Mouse (Mus musculus) erythroblast, embryonic 14.5 days (primary cell): ENCODE data around the gene Ppil6. TPM values are rescaled to one million over a fixed set of nuclear protein-coding genes. Genes with fewer than 3 reads are reported as not detected.

Source experiments
- H3K27me3 ChIP-seq: 2 replicates; pipeline ENCODE4 v1.6.1; 2012; ENCODE audit warnings: inconsistent platforms; ENCODE audit not compliant: control insufficient read depth
- H3K36me3 ChIP-seq: 2 replicates; pipeline ENCODE4 v1.6.1; 2012; ENCODE audit warnings: mild to moderate bottlenecking, inconsistent platforms; ENCODE audit not compliant: control insufficient read depth
- H3K4me1 ChIP-seq: 2 replicates; pipeline ENCODE4 v1.6.1; 2012; ENCODE audit warnings: inconsistent platforms; ENCODE audit not compliant: control insufficient read depth
- H3K4me3 ChIP-seq: replicated peaks from 2 replicates; pipeline ENCODE3; 2012; ENCODE audit warnings: moderate library complexity, mild to moderate bottlenecking, inconsistent platforms
- H3K9me3 ChIP-seq: 2 replicates; pipeline ENCODE4 v1.6.1; 2012; ENCODE audit warnings: low read length, inconsistent platforms, mixed read lengths; ENCODE audit not compliant: control insufficient read depth
- GATA1 ChIP-seq: IDR thresholded peaks from 2 replicates; pipeline ENCODE4 v1.6.1; 2012; ENCODE audit warnings: low read length, inconsistent platforms, mixed read lengths
- TAL1 ChIP-seq: IDR thresholded peaks from 3 replicates; pipeline ENCODE4 v1.6.1; 2012; ENCODE audit warnings: low read length, inconsistent platforms, mixed read lengths
- polyA plus RNA-seq: library from polyadenylated mRNA; stranded (reverse); fragments of >175 nt; gene quantifications from 2 replicates; pipeline ENCODE4 v1.2.3, GENCODE M21; 2012

Ppil6 gene
- not detected in 2 replicates for polyA plus RNA-seq

- peaks cover 15% of the 10 kb centered on the region; the same call in 1 of the 2 replicates for H3K36me3 ChIP-seq
- peak within 1 kb of the TSS; percentile 65 for H3K4me3 ChIP-seq
- H3K27me3 ChIP-seq = peaks cover 39% of the 10 kb centered on the region
- no peak for TF ChIP-seq GATA1
- no peak for TF ChIP-seq TAL1
- peaks cover 20% of the 10 kb centered on the region for H3K4me1 ChIP-seq
- no peaks in the 10 kb centered on the region for H3K9me3 ChIP-seq
Measured at GRCm38 (mm10) chr10:41489708-41490517, at the start of gene Ppil6, which contains the start of gene Smpd2. Gene Ppil6, plus strand, starts transcription at chr10:41490439. Gene Smpd2, minus strand, starts transcription at chr10:41490369.

- Histone ChIP-seq H3K36me3 (peaks cover 19% of the 10 kb centered on the region), H3K4me3 (no peak overlapping the region), H3K27me3 (peaks cover 4% of the 10 kb centered on the region), H3K9me3 (no peaks in the 10 kb centered on the region), H3K4me1 (peaks cover 37% of the 10 kb centered on the region)
- TF ChIP-seq GATA1 (no peak), TAL1 (no peak)
Measured at GRCm38 (mm10) chr10:41448216-41448615, 42.0 kb upstream of the Ppil6 start.

GRCm38 (mm10) chr10:41449684-41450083 lies 40.6 kb upstream of the Ppil6 start:
- TF ChIP-seq TAL1 (no peak), GATA1 (no peak)
- peaks cover 43% of the 10 kb centered on the region for H3K4me1 ChIP-seq
- peaks cover 4% of the 10 kb centered on the region for H3K27me3 ChIP-seq
- no peaks in the 10 kb centered on the region for H3K9me3 ChIP-seq
- H3K4me3 ChIP-seq = peak overlapping the region; percentile 93
- peaks cover 27% of the 10 kb centered on the region for H3K36me3 ChIP-seq

- H3K4me3 ChIP-seq = peak within 1 kb of the TSS; percentile 93
- H3K27me3 ChIP-seq = peaks cover 4% of the 10 kb centered on the region
- H3K9me3 ChIP-seq = no peaks in the 10 kb centered on the region
- peaks cover 43% of the 10 kb centered on the region for H3K4me1 ChIP-seq
- TF ChIP-seq GATA1 (no peak), TAL1 (no peak)
- peaks cover 32% of the 10 kb centered on the region for H3K36me3 ChIP-seq
Measured at GRCm38 (mm10) chr10:41450137-41450670, 40.0 kb upstream of the Ppil6 start, which contains the start of gene Zbtb24. Gene Zbtb24, plus strand, starts transcription at chr10:41450383.

- Histone ChIP-seq H3K4me3 (peak overlapping the region; percentile 93), H3K36me3 (peaks cover 39% of the 10 kb centered on the region), H3K27me3 (peaks cover 2% of the 10 kb centered on the region; the same call in 1 of the 2 replicates), H3K9me3 (no peaks in the 10 kb centered on the region), H3K4me1 (peaks cover 43% of the 10 kb centered on the region)
- TF ChIP-seq TAL1 = no peak
- no peak for TF ChIP-seq GATA1
Measured at GRCm38 (mm10) chr10:41450780-41451522, 39.3 kb upstream of the Ppil6 start.

- no peak for TF ChIP-seq TAL1
- TF ChIP-seq GATA1 = no peak
- Histone ChIP-seq H3K36me3 (peaks cover 46% of the 10 kb centered on the region), H3K4me1 (peaks cover 50% of the 10 kb centered on the region), H3K9me3 (no peaks in the 10 kb centered on the region), H3K4me3 (peak overlapping the region; percentile 93), H3K27me3 (no peaks in the 10 kb centered on the region)
Measured at GRCm38 (mm10) chr10:41451656-41452055, 38.6 kb upstream of the Ppil6 start.

- peaks cover 49% of the 10 kb centered on the region for H3K4me1 ChIP-seq
- no peak for TF ChIP-seq GATA1
- TF ChIP-seq TAL1 = no peak
- peaks cover 49% of the 10 kb centered on the region for H3K36me3 ChIP-seq
- H3K27me3 ChIP-seq = no peaks in the 10 kb centered on the region
- H3K4me3 ChIP-seq = no peak overlapping the region
- no peaks in the 10 kb centered on the region for H3K9me3 ChIP-seq
Measured at GRCm38 (mm10) chr10:41452791-41453190, 37.4 kb upstream of the Ppil6 start.

- TF ChIP-seq TAL1 (no peak), GATA1 (no peak)
- Histone ChIP-seq H3K4me3 (no peak overlapping the region), H3K36me3 (peaks cover 60% of the 10 kb centered on the region), H3K9me3 (no peaks in the 10 kb centered on the region), H3K4me1 (peaks cover 7% of the 10 kb centered on the region), H3K27me3 (no peaks in the 10 kb centered on the region)
Measured at GRCm38 (mm10) chr10:41459990-41460389, 30.2 kb upstream of the Ppil6 start.

- Histone ChIP-seq H3K9me3 (no peaks in the 10 kb centered on the region), H3K4me1 (peaks cover 7% of the 10 kb centered on the region), H3K4me3 (no peak overlapping the region), H3K27me3 (no peaks in the 10 kb centered on the region), H3K36me3 (peaks cover 57% of the 10 kb centered on the region)
- TF ChIP-seq GATA1 (no peak), TAL1 (no peak)
Measured at GRCm38 (mm10) chr10:41460501-41460900, 29.7 kb upstream of the Ppil6 start.
